Mouse (Mus musculus) adrenal gland, postnatal 14 days (tissue): Measurements from ENCODE around the gene Slc25a18. TPM values are rescaled to one million over a fixed set of nuclear protein-coding genes. Genes with fewer than 3 reads are reported as not detected.
A peak's percentile ranks its signal among the peaks of the same experiment; 100 is the strongest.
"Not testable (repeated sequence)": the region's sequence is repeated elsewhere in the genome, so short reads cannot be mapped to it uniquely, and the experiment has no call there.

Experiments
- DNase-seq: peaks from one replicate; pipeline ENCODE4 v3.0.0; 2021; ENCODE audit warnings: mixed read lengths
- total RNA-seq: library from RNA; stranded (reverse); gene quantifications from 2 replicates; pipeline ENCODE4 v1.2.3, GENCODE M21; 2021

Gene Slc25a18
- total RNA-seq, 1 experiment from 2014 or later = 0.22 TPM

GRCm38 (mm10) chr6:120798019-120798418 is 24.6 kb downstream of the Slc25a18 start:
- no peak for DNase-seq

DNA sequence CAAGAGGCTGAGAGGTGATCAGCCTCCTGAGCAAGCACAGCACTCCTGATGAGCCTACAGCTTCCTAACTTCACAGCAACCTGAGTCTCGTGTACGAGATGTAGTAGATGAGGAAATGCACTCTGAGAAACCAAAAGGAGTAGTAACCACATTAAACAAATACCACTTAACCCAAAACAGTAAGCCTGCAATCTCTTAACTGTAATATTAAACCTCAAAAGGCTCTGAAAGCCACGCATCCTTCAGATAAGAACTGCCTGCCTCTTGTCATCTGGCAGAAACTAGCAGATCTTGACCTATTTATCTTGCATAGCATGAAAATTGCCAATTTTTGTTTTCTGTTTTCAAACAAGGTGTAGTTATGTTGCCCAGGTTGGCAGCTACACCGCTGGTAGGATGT is 25.5 kb downstream of the Slc25a18 start:
- DNase-seq = no peak

DNA sequence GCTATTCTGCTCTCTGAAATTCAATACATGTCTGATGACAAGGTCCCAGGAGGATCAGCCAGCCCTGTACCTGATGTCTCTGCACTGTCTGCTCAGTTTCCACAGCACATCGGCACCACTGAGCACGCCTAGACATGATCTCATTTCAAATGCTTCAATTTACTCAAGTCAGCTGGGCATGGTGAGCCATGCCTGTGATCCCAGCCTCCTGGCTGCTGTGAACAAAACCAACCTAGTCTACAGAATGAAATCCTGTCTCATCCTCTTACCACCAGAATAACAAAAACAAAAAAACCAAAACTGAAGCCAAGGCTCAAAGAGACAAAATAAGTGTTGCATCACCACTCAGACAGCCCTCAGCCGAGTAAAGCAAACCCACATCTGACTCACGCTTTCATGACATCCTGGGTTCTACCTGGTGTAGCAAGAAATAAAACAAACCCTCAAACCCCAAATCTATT is 26.2 kb downstream of the Slc25a18 start:
- DNase-seq = no peak

DNA sequence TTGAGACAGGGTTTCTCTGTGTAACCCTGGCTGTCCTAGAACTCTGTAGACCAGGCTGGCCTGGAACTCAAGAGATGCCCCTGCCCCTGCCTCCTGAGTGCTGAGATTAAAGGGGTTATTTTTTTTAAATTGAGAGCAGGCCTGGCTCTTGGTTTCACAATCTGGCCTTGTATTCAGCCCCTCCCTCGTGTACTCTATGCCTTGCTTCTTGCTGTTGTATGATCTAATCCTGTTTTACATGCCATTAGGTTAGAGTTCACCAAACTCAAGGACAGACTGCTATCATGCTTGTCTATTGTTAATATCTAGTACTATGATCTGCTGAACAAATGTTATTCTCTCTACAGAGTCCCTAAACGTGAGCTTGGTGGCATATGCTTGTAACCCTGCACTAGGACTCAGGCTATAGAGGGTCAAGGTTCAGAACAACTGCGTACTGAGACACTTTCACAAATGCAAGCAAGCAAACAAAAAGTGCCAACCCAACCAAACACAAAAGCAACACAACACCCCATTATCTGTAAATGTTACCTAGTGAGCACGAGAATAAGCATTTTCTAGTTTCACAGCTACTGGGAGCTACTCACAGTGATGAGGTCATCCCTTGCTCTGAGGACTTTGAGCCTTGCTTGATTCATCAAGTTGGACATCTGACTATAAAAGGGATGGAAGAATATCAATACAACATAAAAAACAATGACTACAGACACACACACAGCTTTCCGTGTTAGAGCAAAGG is 33.8 kb downstream of the Slc25a18 start:
- no peak for DNase-seq

DNA sequence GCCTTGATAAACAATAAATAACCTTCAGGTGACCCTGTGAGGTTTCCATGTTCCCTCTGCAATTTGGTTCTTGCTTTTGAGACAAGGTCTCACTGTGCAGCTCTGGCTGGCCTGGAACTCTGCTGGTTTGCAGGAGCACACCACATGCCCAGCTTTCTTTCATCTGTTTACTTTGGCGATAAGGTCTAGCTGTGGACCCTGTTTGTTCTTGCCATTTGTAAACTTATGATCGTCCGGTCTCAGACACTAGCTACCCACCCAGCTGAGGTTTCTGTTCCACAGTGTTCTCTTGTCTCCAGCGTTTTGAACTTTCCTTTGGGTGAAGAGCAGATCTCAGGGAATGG is 34.3 kb downstream of the Slc25a18 start:
- no peak for DNase-seq

- DNase-seq = not testable (repeated sequence)
These were observed 38.6 kb downstream of the Slc25a18 start for GRCm38 (mm10) chr6:120811999-120812398.

GRCm38 (mm10) chr6:120819294-120819693 is 45.9 kb downstream of the Slc25a18 start:
- DNase-seq = peak; percentile 31

- peak; percentile 75 for DNase-seq
These were observed 46.8 kb downstream of the Slc25a18 start for GRCm38 (mm10) chr6:120820144-120820543.

DNA sequence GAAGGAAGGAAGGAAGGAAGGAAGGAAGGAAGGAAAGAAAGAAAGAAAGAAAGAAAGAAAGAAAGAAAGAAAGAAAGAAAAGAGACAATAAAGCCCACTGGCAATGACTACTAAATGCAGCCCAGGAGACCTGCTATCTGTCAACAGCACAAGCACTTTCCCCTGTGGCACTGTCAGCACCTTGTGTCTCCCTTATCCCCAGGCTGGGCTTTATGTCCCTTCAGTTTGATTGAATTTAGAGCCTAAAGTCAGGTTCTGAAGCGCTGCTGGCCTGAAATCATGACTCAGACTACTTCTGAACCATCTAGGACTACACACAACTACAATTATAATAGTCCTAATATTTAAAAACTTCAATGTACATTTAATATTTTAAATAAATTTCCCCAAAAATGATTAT is 47.6 kb downstream of the Slc25a18 start:
- no peak for DNase-seq

- no peak for DNase-seq
These were observed 48.3 kb downstream of the Slc25a18 start for GRCm38 (mm10) chr6:120821715-120822114.

- peak; percentile 96 for DNase-seq
These were observed 49.0 kb downstream of the Slc25a18 start, which contains the start of gene Atp6v1e1 for GRCm38 (mm10) chr6:120822307-120822928. TSS of gene Atp6v1e1 (minus strand) at chr6:120822793.

DNA sequence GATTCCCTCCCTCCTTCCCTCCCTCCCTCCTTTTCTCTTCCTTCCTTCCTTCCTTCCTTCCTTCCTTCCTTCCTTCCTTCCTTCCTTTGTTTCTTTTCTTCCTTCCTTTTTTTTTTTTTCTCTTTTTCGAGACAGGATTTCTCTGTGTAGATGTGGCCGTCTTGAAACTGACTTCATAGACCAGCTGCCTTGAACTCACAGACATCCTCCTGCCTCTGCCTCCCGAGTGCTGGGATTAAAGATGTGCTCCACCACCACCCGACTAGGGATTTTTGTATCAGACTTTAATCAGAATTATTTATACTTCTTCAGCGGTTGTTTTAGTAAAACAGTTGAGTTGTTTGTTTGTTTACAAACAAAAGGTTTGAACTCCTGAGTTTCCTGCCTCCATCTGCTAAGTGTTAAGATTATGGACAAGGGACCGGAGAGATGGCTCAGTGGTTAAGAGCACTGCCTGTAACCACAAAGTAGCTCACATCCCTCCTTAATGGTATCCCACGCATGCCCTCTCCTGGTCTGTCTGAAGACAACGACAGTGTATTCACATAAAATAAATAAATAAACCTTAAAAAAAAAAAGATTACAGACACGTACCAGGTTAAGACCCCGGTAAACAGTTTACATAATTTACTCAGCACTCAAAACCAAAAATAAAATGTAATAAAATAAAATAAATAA is 49.7 kb downstream of the Slc25a18 start:
- DNase-seq = peak; percentile 48

- no peak for DNase-seq
These were observed 56.7 kb downstream of the Slc25a18 start for GRCm38 (mm10) chr6:120830056-120830455.

DNA sequence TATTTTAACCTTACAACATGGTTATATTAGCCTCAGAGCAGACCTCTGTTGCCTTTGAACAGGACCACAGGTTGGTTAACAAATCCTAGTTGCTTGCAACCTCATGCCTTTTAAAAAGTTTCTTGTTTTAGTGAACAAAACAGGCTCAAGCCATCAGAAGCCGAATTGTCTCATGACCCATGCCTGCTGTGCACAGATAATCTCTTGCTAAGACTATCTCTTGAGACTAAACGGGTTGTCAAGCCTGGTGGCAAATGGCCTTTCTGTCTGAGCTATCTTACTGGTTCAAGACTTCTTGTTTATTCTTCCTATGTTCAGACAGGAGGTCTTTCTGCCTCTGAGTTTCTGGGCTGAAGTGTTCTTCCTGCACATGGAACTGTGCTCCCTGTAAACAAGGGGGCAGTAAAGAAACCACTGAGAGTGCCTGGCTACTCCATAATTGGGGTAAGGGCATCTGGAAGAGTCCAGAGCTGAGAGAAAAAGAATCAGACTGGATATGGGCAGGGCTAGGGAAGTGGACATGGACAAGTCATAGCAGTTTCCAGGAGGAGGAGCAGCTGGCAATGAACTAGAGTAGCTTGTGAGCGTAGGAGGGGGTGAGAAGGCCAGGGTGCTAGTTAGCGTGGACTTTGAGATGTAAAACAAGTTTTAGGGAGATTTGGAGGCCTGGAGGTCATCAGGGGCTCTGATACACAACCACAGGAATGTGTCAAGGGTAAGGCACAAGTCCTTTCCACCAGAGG is 57.7 kb downstream of the Slc25a18 start:
- no peak for DNase-seq

- no peak for DNase-seq
These were observed 58.7 kb downstream of the Slc25a18 start for GRCm38 (mm10) chr6:120832097-120832496.

DNA sequence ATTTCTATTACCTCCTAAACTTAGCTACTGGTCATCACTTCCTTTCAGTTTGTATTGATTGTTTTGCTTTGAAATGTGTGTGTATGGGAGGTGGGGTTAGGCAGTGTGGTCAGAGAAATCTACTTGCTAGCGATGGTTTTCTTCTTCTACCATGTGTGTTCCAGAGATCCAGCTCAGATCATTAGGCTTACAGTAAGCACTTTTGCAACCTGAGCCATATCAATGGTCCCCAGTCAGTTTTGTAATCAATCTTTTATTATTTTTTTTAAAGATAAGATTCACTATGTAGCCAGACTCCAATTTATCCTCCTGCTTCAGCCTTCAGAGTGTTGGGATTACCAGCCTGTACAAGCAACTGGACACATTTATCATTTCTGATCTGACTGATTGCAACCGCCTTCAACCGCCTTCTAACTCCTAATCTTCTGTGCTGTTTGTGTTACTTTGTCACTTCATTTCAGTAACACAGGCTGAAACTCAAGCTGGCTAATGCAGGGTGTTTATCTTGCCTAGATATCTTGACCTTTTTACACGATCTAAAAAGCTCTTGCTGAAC is 61.5 kb downstream of the Slc25a18 start:
- DNase-seq = no peak

- DNase-seq = peak; percentile 99
These were observed 62.3 kb downstream of the Slc25a18 start, which contains the start of gene Bcl2l13 for GRCm38 (mm10) chr6:120835474-120836374. TSS of gene Bcl2l13 (plus strand) at chr6:120836212.

DNA sequence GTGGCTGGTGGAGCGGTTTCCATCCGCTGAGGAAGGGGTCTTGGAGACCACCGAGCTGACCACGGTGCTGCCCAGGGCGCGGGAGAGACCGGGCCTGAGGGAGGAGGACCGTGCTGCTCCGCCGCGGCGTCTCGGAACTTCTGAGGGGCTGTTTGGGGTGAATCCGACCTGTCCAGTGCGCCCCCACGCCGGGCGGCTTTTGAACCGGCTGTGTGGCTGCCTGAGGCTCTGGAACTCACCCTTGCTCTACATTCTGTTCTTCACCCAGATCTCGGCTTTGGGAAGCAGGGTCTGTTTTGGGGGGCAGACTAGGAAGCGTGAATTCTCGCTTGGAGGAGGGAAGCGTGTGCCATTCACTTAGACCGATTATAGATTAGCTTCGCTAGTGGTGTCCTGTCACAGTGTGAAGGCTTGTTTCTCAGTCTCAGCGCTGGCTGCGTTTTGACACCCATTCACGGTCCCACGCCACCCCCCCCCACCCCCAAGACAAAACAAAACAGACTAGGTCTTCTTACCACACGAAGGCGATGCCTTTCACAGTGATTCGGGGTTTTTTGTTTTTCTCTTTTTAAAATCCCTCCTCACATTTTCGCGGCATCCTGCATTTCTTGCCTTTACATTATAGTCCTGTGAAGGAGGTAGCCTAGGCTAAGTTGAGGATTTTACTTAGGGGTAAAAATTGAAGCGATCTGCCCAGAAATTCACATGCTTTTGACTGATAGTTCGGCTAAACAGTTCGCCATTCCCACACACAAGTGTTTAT is 63.2 kb downstream of the Slc25a18 start:
- peak; percentile 60 for DNase-seq

DNA sequence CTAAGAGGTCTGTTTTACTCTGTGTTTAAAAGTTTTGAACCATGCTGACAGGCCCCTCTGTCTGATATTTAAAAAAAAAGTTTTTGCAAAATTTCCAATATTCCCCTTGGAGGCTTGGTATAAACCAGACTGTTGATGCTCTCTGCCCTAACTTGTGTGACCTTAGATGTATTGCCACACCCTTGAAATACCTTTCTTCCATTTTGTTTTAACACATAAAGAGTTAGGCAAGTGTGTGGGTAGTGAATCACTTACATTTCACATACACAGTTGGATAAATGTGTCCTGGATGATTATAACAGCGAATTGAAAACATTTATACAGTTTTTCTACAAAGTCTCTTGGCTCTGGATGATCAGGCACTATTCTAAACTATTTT is 63.8 kb downstream of the Slc25a18 start:
- no peak for DNase-seq

GRCm38 (mm10) chr6:120840258-120840657 is 66.9 kb downstream of the Slc25a18 start:
- DNase-seq = no peak
